Mouse (Mus musculus): Measurements from ENCODE around the gene Extl1. TPM values are rescaled to one million over a fixed set of nuclear protein-coding genes. Genes with fewer than 3 reads are reported as not detected.
"Not testable (repeated sequence)": the region's sequence is repeated elsewhere in the genome, so short reads cannot be mapped to it uniquely, and the experiment has no call there.

The Extl1 gene
- total RNA-seq, 1 experiment from 2014 or later: 2.1 TPM

DNA sequence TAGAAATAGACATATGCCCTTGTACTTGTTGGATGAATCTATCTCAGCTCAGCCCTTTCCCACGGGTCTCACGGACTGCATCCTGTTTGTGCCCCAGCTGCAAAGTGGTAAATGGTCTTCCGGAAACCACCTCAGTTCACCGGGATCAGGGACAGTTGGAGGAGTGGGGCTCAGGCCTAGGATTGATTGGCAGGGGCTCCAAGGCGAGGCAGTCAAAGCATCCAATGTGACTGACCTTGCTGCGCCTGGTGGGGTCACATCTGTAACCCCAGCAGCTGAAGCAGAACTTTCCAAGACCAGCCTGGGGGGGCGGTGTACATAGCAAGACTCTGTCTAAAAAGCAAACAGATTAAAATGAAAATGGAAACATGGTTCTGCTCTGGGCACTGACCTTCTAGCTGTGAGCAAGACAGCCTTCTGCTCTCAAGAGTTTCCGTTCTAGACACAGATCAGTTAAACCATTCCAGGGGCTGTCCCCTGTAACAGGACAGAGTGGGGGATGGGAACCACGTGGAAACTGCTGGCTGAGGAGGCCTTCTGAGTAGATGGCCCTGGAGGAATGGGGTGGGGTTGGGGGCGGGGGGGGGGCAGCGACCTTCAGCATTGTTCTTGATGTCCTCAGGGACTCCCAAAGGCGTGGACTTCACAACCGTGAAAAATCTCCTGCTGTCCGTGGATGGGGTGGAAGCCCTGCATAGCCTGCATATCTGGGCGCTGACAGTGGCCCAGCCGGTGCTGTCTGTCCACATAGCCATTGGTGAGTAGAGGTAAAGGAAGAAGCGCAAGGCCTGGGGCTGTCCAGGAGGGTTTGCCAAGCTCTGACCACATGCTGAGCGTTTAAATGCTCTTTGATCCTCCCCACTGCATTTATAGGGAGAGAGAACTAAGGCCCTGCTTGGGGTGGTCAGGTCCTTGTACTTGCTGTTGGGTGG is 32.1 kb downstream of the Extl1 start:
- DNase-seq: no peak

DNA sequence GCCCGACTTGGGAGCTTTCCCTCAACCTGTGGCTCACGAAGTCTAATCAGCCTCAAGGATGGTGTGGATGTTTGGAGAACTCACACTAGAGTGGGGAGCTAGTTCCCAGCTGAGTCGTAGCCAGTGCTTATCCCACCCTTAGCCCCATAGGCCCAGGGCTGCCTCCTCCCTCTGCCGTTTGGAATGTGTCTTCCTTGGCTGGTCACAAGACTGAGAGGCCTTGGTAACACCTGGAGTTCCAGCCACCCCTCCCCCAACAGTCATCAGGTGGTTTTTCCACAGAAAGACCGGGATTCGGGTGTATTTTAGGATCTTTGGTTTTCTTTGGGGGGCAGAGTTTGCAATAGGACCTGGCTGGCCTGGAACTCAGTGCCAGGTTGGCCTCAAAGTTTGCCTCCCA is 33.0 kb downstream of the Extl1 start:
- DNase-seq: no peak

DNA sequence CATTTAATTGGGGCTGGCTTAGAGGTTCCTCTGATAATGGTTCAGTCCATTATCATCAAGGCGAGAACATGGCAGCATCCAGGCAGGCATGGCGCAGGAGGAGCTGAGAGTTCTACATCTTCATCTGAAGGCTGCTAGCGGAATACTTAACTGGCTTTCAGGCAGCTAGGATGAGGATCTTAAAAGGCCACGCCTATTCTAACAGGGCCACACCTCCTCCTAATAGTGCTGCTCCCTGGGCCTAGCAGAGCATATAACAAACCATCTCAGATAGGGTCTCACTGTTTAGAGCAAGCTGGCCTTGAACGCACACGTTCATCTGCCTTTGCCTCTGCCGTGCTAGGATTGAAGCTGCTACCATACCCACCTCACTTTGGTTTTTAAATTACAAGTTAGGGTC is 33.8 kb downstream of the Extl1 start:
- DNase-seq: no peak

GRCm38 (mm10) chr4:134348545-134348944 is 35.1 kb downstream of the Extl1 start:
- DNase-seq: no peak

GRCm38 (mm10) chr4:134348078-134348477 is 35.6 kb downstream of the Extl1 start:
- no peak for DNase-seq

DNA sequence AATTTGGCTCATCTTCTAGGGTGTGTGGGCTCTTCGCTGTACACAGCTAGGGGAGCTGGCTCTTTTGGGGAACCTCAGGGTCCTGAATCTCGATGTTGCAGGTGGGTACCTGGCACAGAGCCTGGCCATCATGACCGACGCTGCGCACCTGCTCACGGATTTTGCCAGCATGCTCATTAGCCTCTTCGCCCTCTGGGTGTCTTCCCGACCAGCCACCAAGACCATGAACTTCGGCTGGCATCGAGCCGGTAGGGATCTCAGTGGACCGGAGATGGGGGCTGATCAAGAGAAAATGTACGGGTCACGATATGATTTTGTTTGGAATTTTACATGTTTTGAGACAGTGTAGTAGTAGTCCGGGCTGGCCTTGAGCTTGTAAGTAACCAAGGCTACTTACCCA is 37.8 kb downstream of the Extl1 start:
- no peak for DNase-seq

GRCm38 (mm10) chr4:134344620-134345019 is 39.0 kb downstream of the Extl1 start:
- no peak for DNase-seq

DNA sequence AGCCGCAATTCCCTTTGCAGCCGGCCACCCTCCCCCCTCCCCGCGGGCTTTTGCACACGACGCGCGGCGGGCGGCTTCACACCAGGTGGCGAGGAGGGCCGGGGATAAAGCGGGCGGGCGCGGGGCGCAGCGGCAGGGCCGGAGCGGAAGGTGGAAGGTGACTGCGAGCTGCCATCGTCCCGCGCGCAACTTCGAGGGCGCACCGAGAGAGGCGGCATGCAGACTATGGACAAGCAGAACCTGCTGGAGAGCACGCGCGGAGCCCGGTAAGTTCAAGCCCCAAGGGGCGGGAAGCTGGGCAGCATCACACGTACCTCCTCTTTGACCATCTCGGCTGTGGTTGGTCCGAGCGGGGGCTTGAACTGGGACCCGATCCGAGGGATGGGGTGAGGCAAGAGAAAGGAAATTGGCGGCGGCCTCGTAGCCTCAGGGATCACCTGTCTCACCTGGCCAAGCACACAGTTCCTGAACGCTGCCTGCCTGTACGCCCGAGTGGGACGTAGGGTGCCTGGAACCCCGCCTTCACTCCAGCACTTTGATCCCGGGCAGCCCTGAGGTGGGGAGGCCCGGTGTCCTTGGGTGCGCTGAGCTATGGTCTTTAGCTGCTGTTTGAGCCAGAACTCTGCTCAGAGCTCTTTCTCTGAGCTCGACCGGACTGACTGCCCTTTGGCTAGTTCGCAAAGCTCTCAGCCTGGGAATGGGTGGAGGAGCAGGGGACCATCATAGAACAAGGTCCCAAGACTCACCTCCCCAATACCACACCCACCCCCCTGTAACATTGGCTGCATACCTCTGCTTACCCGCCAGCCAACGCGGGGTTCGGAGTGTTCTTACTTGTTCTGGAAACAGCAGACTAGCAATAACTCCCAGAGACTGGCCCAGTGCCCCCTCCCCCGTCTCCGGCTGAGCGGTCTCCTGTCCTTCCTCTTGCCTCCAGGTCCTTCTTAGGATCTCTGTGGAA is 40.3 kb downstream of the Extl1 start, which contains the start of gene Slc30a2:
Gene Slc30a2 (plus strand): TSS at position 111 of the 961 bp plus-strand sequence.
- peak; percentile 56 for DNase-seq

DNA sequence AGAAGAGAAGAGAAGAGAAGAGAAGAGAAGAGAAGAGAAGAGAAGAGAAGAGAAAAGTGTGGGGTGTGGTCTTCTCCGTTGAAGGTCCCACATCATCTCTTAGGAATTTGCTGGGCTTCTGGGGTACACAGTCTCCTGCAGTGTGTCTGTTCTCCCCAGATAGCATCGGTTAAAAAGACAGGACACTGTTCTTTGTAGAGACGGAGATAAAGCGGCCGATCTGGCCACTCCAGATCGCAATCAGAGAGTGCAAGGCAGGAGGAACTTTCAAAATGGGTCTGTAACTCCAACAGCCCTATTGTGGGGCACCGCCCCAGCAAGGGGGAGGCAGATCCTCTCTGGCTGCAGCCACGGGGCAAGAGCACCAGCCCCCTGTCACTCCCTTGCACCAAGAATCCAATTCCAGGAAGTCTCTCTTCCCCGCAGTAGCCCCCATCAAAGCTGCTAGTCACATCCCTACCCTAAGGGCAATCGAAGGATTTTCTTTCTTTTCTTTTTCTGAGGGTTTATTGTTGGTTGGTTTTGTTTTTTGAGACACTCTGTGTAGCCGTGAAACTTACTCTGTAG is 41.4 kb downstream of the Extl1 start:
- no peak for DNase-seq

GRCm38 (mm10) chr4:134341231-134341630 is 42.4 kb downstream of the Extl1 start:
- DNase-seq: not testable (repeated sequence)

GRCm38 (mm10) chr4:134330281-134330680 is 53.4 kb downstream of the Extl1 start:
- DNase-seq: no peak

DNA sequence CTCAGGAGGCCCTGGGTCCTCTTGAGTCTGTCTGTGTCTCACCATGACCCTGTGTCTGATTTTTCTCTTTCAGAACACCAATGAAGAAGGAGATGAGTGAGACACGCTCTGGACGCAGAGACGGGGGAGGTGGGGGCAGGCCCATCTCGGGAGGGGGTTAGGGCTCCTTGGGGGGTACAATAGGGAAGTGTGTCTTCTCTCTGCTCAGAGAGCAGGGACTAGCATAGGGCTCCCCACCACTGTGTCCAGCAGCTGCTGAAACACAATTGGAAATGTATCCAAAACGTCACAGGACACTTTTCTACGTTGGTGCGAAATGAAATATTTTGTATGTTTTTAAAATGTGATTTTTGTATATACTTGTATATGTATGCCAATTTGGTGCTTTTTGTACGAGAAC is 54.8 kb downstream of the Extl1 start:
- no peak for DNase-seq

- no peak for DNase-seq
These were observed 55.5 kb downstream of the Extl1 start for GRCm38 (mm10) chr4:134328151-134328550.

DNA sequence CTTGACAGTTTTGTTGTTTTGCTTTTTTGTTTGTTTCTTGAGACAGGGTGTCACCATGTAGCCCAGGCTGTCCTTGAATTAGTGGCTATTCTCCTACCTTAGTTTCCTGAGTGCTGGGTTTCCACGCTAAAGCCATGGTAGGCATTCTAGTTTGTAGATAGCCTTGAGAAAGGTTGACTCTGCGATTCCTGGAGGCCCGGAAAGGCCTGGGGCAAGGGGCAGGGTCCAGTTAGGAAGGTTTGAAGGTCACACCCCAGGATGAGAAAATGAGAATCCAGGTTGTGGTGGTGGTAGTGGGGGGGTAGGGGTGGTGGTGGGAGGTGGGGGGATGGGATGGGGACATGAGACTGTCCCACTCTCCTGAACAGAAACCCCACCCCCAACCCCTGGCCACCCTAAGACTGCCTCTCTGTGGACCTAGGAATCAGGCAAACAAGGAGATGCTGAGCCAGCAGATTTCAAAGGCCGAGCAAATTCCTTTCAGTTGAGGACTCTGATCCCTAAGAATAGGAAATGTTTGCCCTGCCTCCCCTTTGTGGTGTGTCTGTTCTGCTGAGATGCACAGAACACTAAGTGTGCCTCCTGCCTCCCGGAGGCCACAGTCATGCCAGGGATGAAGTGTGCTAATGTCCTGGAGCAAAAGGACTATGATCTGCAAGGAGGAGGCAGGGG is 56.7 kb downstream of the Extl1 start:
- DNase-seq: no peak

- no peak for DNase-seq
These were observed 59.0 kb downstream of the Extl1 start for GRCm38 (mm10) chr4:134324655-134325054.

DNA sequence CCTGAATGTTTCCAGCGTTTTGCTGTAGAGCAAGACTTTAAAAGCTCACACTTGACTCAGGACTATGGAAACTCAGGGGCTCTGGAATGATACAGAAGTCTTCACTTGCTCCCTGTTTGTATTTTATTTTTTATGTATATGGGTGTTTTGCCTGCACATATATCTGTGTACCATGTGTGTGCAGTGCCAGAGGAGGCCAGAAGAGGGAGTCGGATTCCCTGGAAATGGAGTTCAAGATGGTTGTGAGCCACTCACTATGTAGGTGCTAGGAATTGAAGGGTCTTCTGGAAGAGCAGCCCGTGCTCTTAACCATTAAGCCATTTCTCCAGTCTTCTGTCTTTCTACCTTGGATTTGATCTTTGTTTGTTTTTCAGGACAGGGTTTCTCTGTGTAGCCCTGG is 62.1 kb downstream of the Extl1 start:
- DNase-seq: peak; percentile 19

GRCm38 (mm10) chr4:134319674-134320073 is 64.0 kb downstream of the Extl1 start:
- no peak for DNase-seq

DNA sequence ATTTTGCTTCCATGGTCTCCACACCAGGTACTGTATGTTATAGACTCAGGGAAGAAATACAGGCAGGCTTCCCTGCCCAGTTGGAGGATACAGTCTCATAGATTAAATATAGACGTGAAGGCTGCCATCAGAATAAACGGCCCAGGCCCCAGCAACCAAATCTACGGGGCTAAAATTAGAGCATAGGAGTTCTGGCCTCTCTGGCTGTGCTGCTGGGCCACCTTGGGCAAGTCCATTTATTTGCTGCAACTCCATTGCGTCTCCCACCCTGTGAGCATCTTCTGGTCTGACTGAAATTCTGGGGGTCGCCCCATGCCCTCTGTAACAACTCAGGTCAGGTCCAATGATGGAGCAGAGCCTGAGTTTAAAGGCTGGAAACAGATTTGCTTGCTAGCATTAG is 64.6 kb downstream of the Extl1 start:
- no peak for DNase-seq

DNA sequence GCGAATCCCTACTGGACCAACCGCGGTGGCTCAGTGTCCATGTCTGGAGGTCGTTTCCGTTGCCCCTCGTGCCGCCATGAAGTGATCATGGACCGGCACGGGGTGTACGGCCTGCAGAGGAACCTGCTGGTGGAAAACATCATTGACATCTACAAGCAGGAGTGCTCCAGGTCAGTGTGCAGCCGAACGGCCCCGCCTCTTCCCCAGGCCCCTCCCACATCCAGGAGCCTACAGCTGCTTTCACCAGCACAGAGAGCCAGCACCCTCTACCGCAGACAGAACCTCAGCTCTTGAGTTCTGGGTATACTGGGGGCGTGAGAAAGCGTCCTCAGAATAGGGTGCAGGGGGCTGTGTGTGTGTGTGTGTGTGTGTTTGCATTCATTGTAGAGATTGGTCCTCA is 67.3 kb downstream of the Extl1 start:
- DNase-seq: no peak

- DNase-seq: no peak
These were observed 68.2 kb downstream of the Extl1 start for GRCm38 (mm10) chr4:134315470-134315869.

- DNase-seq: no peak
These were observed 68.8 kb downstream of the Extl1 start, which contains the start of gene Trim63 for GRCm38 (mm10) chr4:134314876-134315275. Gene Trim63 (plus strand): TSS chr4:134315120.

All from adrenal gland, postnatal 25 days (tissue).